Mouse (Mus musculus) small intestine, adult 2 months (tissue): Measurements from ENCODE around the gene Wdr81. TPM values are rescaled to one million over a fixed set of nuclear protein-coding genes. Genes with fewer than 3 reads are reported as not detected.

Source experiments
- H3K27ac ChIP-seq: fragments of 200-500 bp; 2 replicates; pipeline ENCODE4 v1.5.1; 2012; ENCODE audit warnings: low read depth, low read length, control low read depth, inconsistent platforms; ENCODE audit not compliant: insufficient read depth
- H3K27me3 ChIP-seq: fragments of 200-500 bp; 2 replicates; pipeline ENCODE4 v1.6.1; 2012; ENCODE audit warnings: mild to moderate bottlenecking, moderate library complexity, low read length, inconsistent platforms; ENCODE audit not compliant: control insufficient read depth, insufficient read depth
- H3K36me3 ChIP-seq: fragments of 200-500 bp; 2 replicates; pipeline ENCODE4 v1.6.1; 2012; ENCODE audit warnings: mild to moderate bottlenecking, low read length, control low read depth, inconsistent platforms; ENCODE audit not compliant: control insufficient read depth, insufficient read depth
- H3K4me1 ChIP-seq: fragments of 200-500 bp; 2 replicates; pipeline ENCODE4 v1.6.1; 2012; ENCODE audit warnings: low read length, inconsistent platforms, mixed read lengths; ENCODE audit not compliant: control insufficient read depth, insufficient read depth, insufficient read length
- H3K4me3 ChIP-seq: fragments of 200-500 bp; 2 replicates; pipeline ENCODE4 v1.5.1; 2012; ENCODE audit warnings: low read depth, mild to moderate bottlenecking, control low read depth, inconsistent platforms, low read length, moderate library complexity
- CTCF ChIP-seq: fragments of 200-500 bp; IDR thresholded peaks from 2 replicates; pipeline ENCODE4 v1.5.1; 2012; ENCODE audit warnings: low read depth, mild to moderate bottlenecking, control low read depth, inconsistent platforms, low read length, moderate library complexity, mixed read lengths; ENCODE audit not compliant: insufficient replicate concordance, insufficient read length; ENCODE audit errors: extremely low read depth
- POLR2A ChIP-seq: fragments of 200-500 bp; IDR thresholded peaks from 2 replicates; pipeline ENCODE4 v1.6.1; 2012; ENCODE audit warnings: low read depth, mild to moderate bottlenecking, control low read depth, inconsistent platforms, low read length, moderate library complexity
- WGBS: fragments of 180-500 bp; shearing (Covaris S2); methylation state at CpG from one replicate; pipeline ENCODE4 v1.1.7; 2018; 5-methylcytosine and 5-hydroxymethylcytosine counted together
- polyA plus RNA-seq: library from polyadenylated mRNA; depleted of rRNA; stranded (reverse); fragments of >200 nt; gene quantifications from 2 replicates; pipeline ENCODE4 v1.2.3, GENCODE M21; 2012

The Wdr81 gene
- polyA plus RNA-seq, 1 experiment: 18.3 TPM

GRCm38 (mm10) chr11:75438804-75439203, 15.7 kb downstream of the Wdr81 start:
- WGBS: 55% methylated on average over 3 of the region's 3 CpGs
- Histone ChIP-seq H3K27me3 (no peaks in the 10 kb centered on the region), H3K36me3 (peaks cover 17% of the 10 kb centered on the region), H3K4me1 (0 out of 2 replicates have a peak, but pooled peaks cover 2% of the 10 kb centered on the region), H3K4me3 (no peak overlapping the region), H3K27ac (no peak overlapping the region)
- TF ChIP-seq POLR2A: no peak
- no peak for TF ChIP-seq CTCF

- TF ChIP-seq CTCF: no peak
- no peak for TF ChIP-seq POLR2A
- H3K4me3 ChIP-seq: no peak overlapping the region
- H3K27me3 ChIP-seq: no peaks in the 10 kb centered on the region
- H3K27ac ChIP-seq: no peak overlapping the region
- 0 out of 2 replicates have a peak, but pooled peaks cover 2% of the 10 kb centered on the region for H3K4me1 ChIP-seq
- peaks cover 12% of the 10 kb centered on the region for H3K36me3 ChIP-seq
- 89% methylated on average over 13 of the region's 13 CpGs for WGBS
Measured at GRCm38 (mm10) chr11:75438194-75438593, 16.3 kb downstream of the Wdr81 start.

GRCm38 (mm10) chr11:75434138-75434537, 20.4 kb downstream of the Wdr81 start:
- Histone ChIP-seq H3K36me3 (no peaks in the 10 kb centered on the region), H3K27me3 (no peaks in the 10 kb centered on the region), H3K4me3 (no peak overlapping the region), H3K4me1 (0 out of 2 replicates have a peak, but pooled peaks cover under 1% of the 10 kb centered on the region), H3K27ac (no peak overlapping the region)
- WGBS: 86% methylated on average over 5 of the region's 5 CpGs
- TF ChIP-seq POLR2A (no peak), CTCF (no peak)

- H3K27me3 ChIP-seq: no peaks in the 10 kb centered on the region
- 52% methylated on average over 11 of the region's 11 CpGs for WGBS
Measured at GRCm38 (mm10) chr11:75431307-75431706, 23.2 kb downstream of the Wdr81 start.

GRCm38 (mm10) chr11:75429019-75429705, 25.4 kb downstream of the Wdr81 start:
- Histone ChIP-seq H3K27me3 (no peaks in the 10 kb centered on the region), H3K4me3 (no peak overlapping the region), H3K36me3 (no peaks in the 10 kb centered on the region), H3K27ac (no peak overlapping the region), H3K4me1 (no peaks in the 10 kb centered on the region)
- TF ChIP-seq CTCF (no peak), POLR2A (peak; percentile 14; the same call in 1 of the 2 replicates)
- WGBS: 59% methylated on average over 9 of the region's 9 CpGs

More at GRCm38 (mm10) chr11:75431307-75431706, 23.2 kb downstream of the Wdr81 start:
- no peak overlapping the region for H3K27ac ChIP-seq
- H3K4me1 ChIP-seq: no peaks in the 10 kb centered on the region
- H3K4me3 ChIP-seq: no peak overlapping the region
- TF ChIP-seq CTCF (no peak), POLR2A (no peak)
- H3K36me3 ChIP-seq: no peaks in the 10 kb centered on the region

- Histone ChIP-seq H3K27ac (no peak overlapping the region), H3K4me3 (no peak overlapping the region), H3K4me1 (no peaks in the 10 kb centered on the region), H3K27me3 (no peaks in the 10 kb centered on the region), H3K36me3 (no peaks in the 10 kb centered on the region)
- 64% methylated on average over 3 of the region's 3 CpGs for WGBS
- TF ChIP-seq CTCF (no peak), POLR2A (no peak)
Measured at GRCm38 (mm10) chr11:75424459-75424858, 30.1 kb downstream of the Wdr81 start.

GRCm38 (mm10) chr11:75424033-75424432, 30.5 kb downstream of the Wdr81 start:
- H3K27ac ChIP-seq: no peak overlapping the region
- TF ChIP-seq POLR2A (no peak), CTCF (no peak)
- H3K4me3 ChIP-seq: no peak overlapping the region
- H3K36me3 ChIP-seq: no peaks in the 10 kb centered on the region
- WGBS: 50% methylated on average over 9 of the region's 9 CpGs
- H3K4me1 ChIP-seq: no peaks in the 10 kb centered on the region
- H3K27me3 ChIP-seq: no peaks in the 10 kb centered on the region
